Mouse (Mus musculus) heart, postnatal 10 days (tissue): ENCODE data around the gene Trim80. TPM values are rescaled to one million over a fixed set of nuclear protein-coding genes. Genes with fewer than 3 reads are reported as not detected.

Experiments used
- DNase-seq, 2 experiments: peaks; one replicate each; pipeline ENCODE4 v3.0.0; 2021
- intact Hi-C: fragments of 180-260 bp; cut with DNase I; formaldehyde crosslinking; loops from one replicate; pipeline ENCODE4 v1.15.1; 2025
- total RNA-seq, 2 experiments: library from RNA; stranded (reverse); gene quantifications; 2 replicates each; pipeline ENCODE4 v1.2.3; 2021

Trim80 gene
- total RNA-seq, result not detected

- DNase-seq, result no peak
- intact Hi-C loops, result no loop called here
These were observed at the start of gene Trim80 for GRCm38 (mm10) chr11:115439906-115440595. TSS of gene Trim80 (plus strand) at chr11:115440545.

- intact Hi-C loops, result no loop called here
- no peak for DNase-seq
These were observed 49.0 kb upstream of the Trim80 start for GRCm38 (mm10) chr11:115391358-115391757.

GRCm38 (mm10) chr11:115393721-115394325 lies 46.5 kb upstream of the Trim80 start:
- no peak for DNase-seq
- intact Hi-C loops, result no loop called here

- peak in 1 of 2 experiments; percentile 41 for DNase-seq
- intact Hi-C loops, result no loop called here
These were observed 42.3 kb upstream of the Trim80 start for GRCm38 (mm10) chr11:115398085-115398484.

GRCm38 (mm10) chr11:115400126-115400525 lies 40.2 kb upstream of the Trim80 start:
- no peak for DNase-seq
- intact Hi-C loops, result no loop called here

GRCm38 (mm10) chr11:115400630-115401391 lies 39.5 kb upstream of the Trim80 start:
- DNase-seq, result no peak
- intact Hi-C loops, result no loop called here

GRCm38 (mm10) chr11:115403338-115404124 lies 36.8 kb upstream of the Trim80 start, which contains the start of gene Mrpl58:
TSS of gene Mrpl58 (plus strand) at chr11:115403752.
- DNase-seq, result peak; percentile 92 to 94
- intact Hi-C loops, result loop anchor here (2.0 kb wide), 1 partner anchor 21 kb away; no protein-coding TSS in a partner anchor

- no peak for DNase-seq
- intact Hi-C loops, result no loop called here
These were observed 34.6 kb upstream of the Trim80 start for GRCm38 (mm10) chr11:115405723-115406122.

- intact Hi-C loops, result no loop called here
- no peak for DNase-seq
These were observed 33.4 kb upstream of the Trim80 start for GRCm38 (mm10) chr11:115406858-115407401.

GRCm38 (mm10) chr11:115408266-115408920 lies 32.0 kb upstream of the Trim80 start:
- intact Hi-C loops, result no loop called here

GRCm38 (mm10) chr11:115409556-115409955 lies 30.8 kb upstream of the Trim80 start:
- intact Hi-C loops, result no loop called here
- no peak for DNase-seq

More at GRCm38 (mm10) chr11:115408266-115408920, 32.0 kb upstream of the Trim80 start:
- DNase-seq, result no peak

GRCm38 (mm10) chr11:115419531-115420237 lies 20.7 kb upstream of the Trim80 start, which contains the start of the genes Atp5h and Kctd2:
TSS of gene Atp5h (minus strand) at chr11:115419962.
TSS of gene Kctd2 (plus strand) at chr11:115420128.
- intact Hi-C loops, result no loop called here
- peak; percentile 97 for DNase-seq

GRCm38 (mm10) chr11:115420336-115421190 lies 19.8 kb upstream of the Trim80 start:
- intact Hi-C loops, result no loop called here
- peak; percentile 78 for DNase-seq

- DNase-seq, result no peak
- intact Hi-C loops, result no loop called here
These were observed 19.0 kb upstream of the Trim80 start for GRCm38 (mm10) chr11:115421328-115421727.

- DNase-seq, result no peak
- intact Hi-C loops, result no loop called here
These were observed 18.4 kb upstream of the Trim80 start for GRCm38 (mm10) chr11:115421972-115422371.

- intact Hi-C loops, result no loop called here
- DNase-seq, result no peak
These were observed 17.3 kb upstream of the Trim80 start for GRCm38 (mm10) chr11:115423091-115423490.

- DNase-seq, result no peak
- intact Hi-C loops, result no loop called here
These were observed 15.7 kb upstream of the Trim80 start for GRCm38 (mm10) chr11:115424666-115425065.

- DNase-seq, result no peak
- intact Hi-C loops, result no loop called here
These were observed 14.7 kb upstream of the Trim80 start for GRCm38 (mm10) chr11:115425671-115426070.
